ENCODE assay signal across 9 mouse cellular contexts in the genomic region with DNA sequence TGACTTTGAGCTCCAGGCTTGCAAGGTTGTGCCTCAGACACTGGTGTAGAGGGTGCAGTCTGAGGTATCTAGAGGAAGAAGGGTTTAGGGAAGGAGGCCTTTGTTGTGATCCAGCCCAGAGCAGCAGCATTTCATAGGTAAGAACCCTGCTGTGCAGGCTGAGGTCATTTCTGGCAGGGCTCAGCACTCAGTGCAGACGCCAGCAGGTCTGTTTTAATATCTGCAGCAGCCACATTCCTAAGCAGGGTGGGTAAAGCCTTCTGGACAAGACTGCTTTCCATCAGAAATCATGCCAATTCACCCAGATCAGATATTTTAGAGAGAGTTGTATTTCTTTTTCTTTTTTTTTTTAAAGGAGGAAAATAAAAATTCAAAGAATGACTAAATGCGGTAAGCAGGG.
DNase-seq lines count a peak whose midpoint lies in the region; ATAC-seq and TF ChIP-seq lines count a peak whose summit lies in the region.
"Had no signal": no experiment of that assay in that cellular context is flagged by ENCODE, and none has a peak within 500 bp of the region (broad histone marks: within the 10 kb centered on the region; RNA-seq: fewer than 3 reads in every experiment).

No protein-coding gene starts in this region.

- no peaks in the 10 kb centered on the region for H3K9me3 ChIP-seq in forebrain, embryonic 14.5 days (replicated peaks; ENCODE audit: control insufficient read depth, low read length)
- H3K9me3 ChIP-seq in lung, embryonic 14.5 days (ENCODE audit: low read depth, low read length) = no peaks in the 10 kb centered on the region

- no peaks in the 10 kb centered on the region for H3K27me3 ChIP-seq in forebrain, embryonic 14.5 days (replicated peaks; ENCODE audit: control insufficient read depth, insufficient read depth, low read length)
- H3K27me3 ChIP-seq in lung, embryonic 14.5 days (ENCODE audit: insufficient read depth, low read length) = no peaks in the 10 kb centered on the region

- WGBS in forebrain, embryonic 14.5 days = 36% methylated on average over 2 of the region's 2 CpGs
- WGBS in lung, embryonic 14.5 days = 68% methylated on average over 2 of the region's 2 CpGs

- H3K36me3 ChIP-seq in forebrain, embryonic 14.5 days (ENCODE audit: control insufficient read depth, insufficient read depth, low read length) = no peaks in the 10 kb centered on the region
- H3K36me3 ChIP-seq in lung, embryonic 14.5 days (ENCODE audit: insufficient read depth) = no peaks in the 10 kb centered on the region

- intact Hi-C loops in gastrocnemius, adult 2 months (cut with DNase I) = no loop called here

- H3K4me3 ChIP-seq in gastrocnemius, adult 2 months = no peak overlapping the region
- no peak overlapping the region for H3K4me3 ChIP-seq in forebrain, embryonic 14.5 days (ENCODE audit: low read depth, low read length)
- H3K4me3 ChIP-seq in lung, embryonic 14.5 days (ENCODE audit: low read depth, low read length) = no peak overlapping the region

- no peak overlapping the region for H3K9ac ChIP-seq in forebrain, embryonic 14.5 days (ENCODE audit: low read length)
- no peak overlapping the region for H3K9ac ChIP-seq in lung, embryonic 14.5 days

- H3K4me2 ChIP-seq in forebrain, embryonic 14.5 days (ENCODE audit: low read length) = no peak overlapping the region
- H3K4me2 ChIP-seq in lung, embryonic 14.5 days = no peak overlapping the region

- no peak for TF ChIP-seq CTCF in gastrocnemius, adult 2 months (IDR thresholded peaks at IDR 0.05)
- no peak for TF ChIP-seq CTCF in lung, embryonic 14.5 days (IDR thresholded peaks at IDR 0.05; ENCODE audit: low read depth)

- peak; percentile 69 for ATAC-seq in forebrain, embryonic 14.5 days
- ATAC-seq in lung, embryonic 14.5 days (ENCODE audit: insufficient read depth) = peak; percentile 58
- ATAC-seq: inflammation-experienced regulatory T-cells, adult 6 months had no signal

- H3K4me1 ChIP-seq in forebrain, embryonic 14.5 days (ENCODE audit: control insufficient read depth, insufficient read depth, low read length) = peaks cover 20% of the 10 kb centered on the region
- peaks cover 32% of the 10 kb centered on the region for H3K4me1 ChIP-seq in lung, embryonic 14.5 days (ENCODE audit: insufficient read depth)

- peak overlapping the region; percentile 68 for H3K27ac ChIP-seq in gastrocnemius, adult 2 months
- H3K27ac ChIP-seq in forebrain, embryonic 14.5 days (ENCODE audit: low read depth, low read length) = no peak overlapping the region; the same call in 1 of the 2 replicates
- H3K27ac ChIP-seq in lung, embryonic 14.5 days (ENCODE audit: low read depth) = peak overlapping the region; percentile 90

- peak; percentile 72 for DNase-seq in gastrocnemius, adult 2 months
- DNase-seq in gastrocnemius, postnatal 10 days = no peak
- peak; percentile 60 for DNase-seq in ZHBTc4 (ENCODE audit: low read depth, low spot score)
- DNase-seq in forebrain, embryonic 14.5 days (ENCODE audit: low spot score) = no peak
- DNase-seq in lung, embryonic 14.5 days = peak; percentile 53
- DNase-seq in layer of hippocampus, postnatal 25 days (ENCODE audit: extremely low spot score in 1 of 2, low spot score in 1 of 2) = no peak
- DNase-seq in right cerebral cortex, postnatal 14 days = no peak
- DNase-seq in layer of hippocampus, adult 9-11 months = no peak

Comparison
In these comparisons a context has a peak if more than half of its experiments do, and no peak if none do; other contexts are left out.
1. DNase-seq: peak in gastrocnemius, adult 2 months (single experiment), ZHBTc4 (single experiment) and lung, embryonic 14.5 days (single experiment); none in gastrocnemius, postnatal 10 days (single experiment), forebrain, embryonic 14.5 days (single experiment), layer of hippocampus, postnatal 25 days (0 of 2), right cerebral cortex, postnatal 14 days (single experiment) and layer of hippocampus, adult 9-11 months (single experiment).